Mouse (Mus musculus): ENCODE measurements at regions not wholly inside any gene's neighbourhood (a gene's known extent, or its start where the extent isn't known, plus 50 kb on each side); places are given as distances from the start of the nearest gene placed in this dataset.

GRCm38 (mm10) chr9:61703301-61703700 is 211.0 kb downstream of the Rplp1 start:
- TF ChIP-seq CTCF (IDR thresholded peaks at IDR 0.05; ENCODE audit: low read depth) (no peak), EP300 (IDR thresholded peaks at IDR 0.05; ENCODE audit: low read depth) (no peak)
